Mouse (Mus musculus): ENCODE data around the gene Liph.
"Not testable (repeated sequence)": the region's sequence is repeated elsewhere in the genome, so short reads cannot be mapped to it uniquely, and the experiment has no call there.

Liph gene

GRCm38 (mm10) chr16:21970536-21970935 lies 24.9 kb downstream of the Liph start:
- no peak for DNase-seq

- no peak for DNase-seq
Observed at GRCm38 (mm10) chr16:21969874-21970273, 25.6 kb downstream of the Liph start.

GRCm38 (mm10) chr16:21965576-21965975 lies 29.9 kb downstream of the Liph start:
- DNase-seq: no peak

- DNase-seq: no peak
Observed at GRCm38 (mm10) chr16:21955591-21955990, 39.9 kb downstream of the Liph start.

GRCm38 (mm10) chr16:21946761-21947715 lies 48.4 kb downstream of the Liph start, which contains the start of gene Tmem41a:
Gene Tmem41a, minus strand, starts transcription at chr16:21947552.
- DNase-seq: peak; percentile 94

GRCm38 (mm10) chr16:21928471-21928870 lies 67.0 kb downstream of the Liph start:
- no peak for DNase-seq

GRCm38 (mm10) chr16:21916681-21917080 lies 78.8 kb downstream of the Liph start:
- DNase-seq: no peak

- DNase-seq: no peak
Observed at GRCm38 (mm10) chr16:21913347-21913746, 82.1 kb downstream of the Liph start.

- DNase-seq: not testable (repeated sequence)
Observed at GRCm38 (mm10) chr16:21908906-21909305, 86.6 kb downstream of the Liph start.

GRCm38 (mm10) chr16:21906902-21907301 lies 88.6 kb downstream of the Liph start:
- no peak for DNase-seq

- DNase-seq: no peak
Observed at GRCm38 (mm10) chr16:21905996-21906395, 89.5 kb downstream of the Liph start.

GRCm38 (mm10) chr16:21904636-21905035 lies 90.8 kb downstream of the Liph start:
- no peak for DNase-seq

All from kidney, adult 9 months (tissue).